Comparison of ENCODE assay signal across 8 mouse cellular contexts in genomic region chr12:79190931-79191673, GRCm38 (mm10). TPM values are rescaled to one million over a fixed set of nuclear protein-coding genes. Genes with fewer than 3 reads are reported as not detected.
DNase-seq lines count a peak whose midpoint lies in the region; ATAC-seq and TF ChIP-seq lines count a peak whose summit lies in the region.

No protein-coding gene starts in this region.

- peak; percentile 83 for DNase-seq in CD4-positive, CD25-positive, alpha-beta regulatory T cell, adult 2 months (ENCODE audit: low read depth, low spot score)
- peak; percentile 68 for DNase-seq in adrenal gland, postnatal 10 days
- DNase-seq in embryonic facial prominence, embryonic 11.5 days (ENCODE audit: low spot score), result peak; percentile 83
- peak; percentile 70 for DNase-seq in kidney, postnatal 10 days
- DNase-seq in liver, embryonic 14.5 days (ENCODE audit: low read depth in 3 of 3, low spot score in 3 of 3), result peak; percentile 84 to 87 (median 84)
- DNase-seq in neural tube, embryonic 10.5 days (ENCODE audit: extremely low spot score, low spot score), result peak; percentile 64
- DNase-seq in telencephalon, adult 2 months (ENCODE audit: low read depth, low spot score), result peak; percentile 76

- H3K4me3 ChIP-seq in embryonic facial prominence, embryonic 11.5 days (ENCODE audit: low read depth, low read length), result peak overlapping the region; percentile 53
- peak overlapping the region; percentile 79 for H3K4me3 ChIP-seq in heart, embryonic 12.5 days
- H3K4me3 ChIP-seq in liver, embryonic 14.5 days (ENCODE audit: insufficient read depth in 1 of 2, low read depth in 2 of 2, low read length in 2 of 2), result peak overlapping the region; percentile 83 to 86

- TF ChIP-seq EP300 in liver, embryonic 14.5 days (IDR thresholded peaks at IDR 0.05; ENCODE audit: low read depth), result no peak

- peaks cover 2% of the 10 kb centered on the region; the same call in 1 of the 2 replicates for H3K4me1 ChIP-seq in embryonic facial prominence, embryonic 11.5 days (ENCODE audit: control insufficient read depth, insufficient read depth, low read length)
- H3K4me1 ChIP-seq in heart, embryonic 12.5 days (replicated peaks), result peaks cover 12% of the 10 kb centered on the region
- H3K4me1 ChIP-seq in liver, embryonic 14.5 days (replicated peaks; ENCODE audit: control insufficient read depth in 2 of 2, insufficient read depth in 2 of 2, low read length in 1 of 2), result peaks cover 7 to 14% of the 10 kb centered on the region in 2 experiments

- H3K9me3 ChIP-seq in embryonic facial prominence, embryonic 11.5 days (replicated peaks; ENCODE audit: control insufficient read depth, low read length), result no peaks in the 10 kb centered on the region
- H3K9me3 ChIP-seq in heart, embryonic 12.5 days (replicated peaks), result no peaks in the 10 kb centered on the region
- no peaks in the 10 kb centered on the region for H3K9me3 ChIP-seq in liver, embryonic 14.5 days (ENCODE audit: control insufficient read depth, low read length)

- TF ChIP-seq CTCF in liver, embryonic 14.5 days (IDR thresholded peaks at IDR 0.05; ENCODE audit: low read depth), result peak; percentile 51

- peak; percentile 80; the same call in 1 of the 2 replicates for ATAC-seq in embryonic facial prominence, embryonic 11.5 days (replicated peaks; ENCODE audit: insufficient number of reproducible peaks, low FRiP score, low TSS enrichment, low read depth)
- peak; percentile 90 for ATAC-seq in heart, embryonic 12.5 days (ENCODE audit: insufficient number of reproducible peaks, low FRiP score)
- ATAC-seq in liver, embryonic 14.5 days (ENCODE audit: insufficient read depth), result peak; percentile 97

- H3K27ac ChIP-seq in embryonic facial prominence, embryonic 11.5 days (replicated peaks; ENCODE audit: low read depth, low read length), result no peak overlapping the region
- H3K27ac ChIP-seq in heart, embryonic 12.5 days (ENCODE audit: poor library complexity, severe bottlenecking), result peak overlapping the region; percentile 56
- H3K27ac ChIP-seq in liver, embryonic 14.5 days, result peak overlapping the region; percentile 77

- peak overlapping the region; percentile 66 for H3K9ac ChIP-seq in embryonic facial prominence, embryonic 11.5 days (replicated peaks; ENCODE audit: low read length)
- H3K9ac ChIP-seq in heart, embryonic 12.5 days, result peak overlapping the region; percentile 80
- peak overlapping the region; percentile 79 for H3K9ac ChIP-seq in liver, embryonic 14.5 days (replicated peaks)

- no peaks in the 10 kb centered on the region for H3K27me3 ChIP-seq in embryonic facial prominence, embryonic 11.5 days (ENCODE audit: control insufficient read depth, insufficient read depth, low read length)
- H3K27me3 ChIP-seq in heart, embryonic 12.5 days (replicated peaks), result no peaks in the 10 kb centered on the region
- H3K27me3 ChIP-seq in liver, embryonic 14.5 days (ENCODE audit: control insufficient read depth, insufficient read depth, low read length), result no peaks in the 10 kb centered on the region

- H3K4me2 ChIP-seq in embryonic facial prominence, embryonic 11.5 days (ENCODE audit: low read depth, low read length), result peak overlapping the region; percentile 57
- peak overlapping the region; percentile 94 for H3K4me2 ChIP-seq in heart, embryonic 12.5 days
- peak overlapping the region; percentile 98 for H3K4me2 ChIP-seq in liver, embryonic 14.5 days (ENCODE audit: low read depth)

- no peaks in the 10 kb centered on the region for H3K36me3 ChIP-seq in embryonic facial prominence, embryonic 11.5 days (replicated peaks; ENCODE audit: control insufficient read depth, insufficient read depth, low read depth, low read length)
- peaks cover 24% of the 10 kb centered on the region for H3K36me3 ChIP-seq in heart, embryonic 12.5 days
- H3K36me3 ChIP-seq in liver, embryonic 14.5 days (replicated peaks; ENCODE audit: control insufficient read depth, insufficient read depth, low read depth), result peaks cover 18% of the 10 kb centered on the region

- WGBS in embryonic facial prominence, embryonic 11.5 days, result under 1% methylated on average over 18 of the region's 18 CpGs
- under 1% methylated on average over 18 of the region's 18 CpGs for WGBS in heart, embryonic 12.5 days
- 0% methylated on average over 18 of the region's 18 CpGs for WGBS in liver, embryonic 14.5 days (ENCODE audit: insufficient replicate concordance)

RNA-seq across cellular contexts. Expression of gene Rdh11, which starts 1.0 kb away (rescaled TPM):
- total RNA-seq in adrenal gland, postnatal 10 days (2021), result 10 to 100 TPM; 15.5 to 16.9 TPM
- polyA plus RNA-seq in embryonic facial prominence, embryonic 11.5 days (2014; fragmentation: Nextera tagmentation; extraction: Ambion mirVana), result 32.1 and 32.3 TPM in 2 replicates
- polyA plus RNA-seq in heart, embryonic 12.5 days (2016; fragmentation: Nextera tagmentation; extraction: Ambion mirVana), result 17.5 and 18.4 TPM in 2 replicates
- 13.3 and 16.0 TPM in 2 replicates for polyA plus RNA-seq in liver, embryonic 14.5 days (2012; rRNA removed)
- polyA plus RNA-seq in liver, embryonic 14.5 days (2014; fragmentation: Nextera tagmentation; extraction: Ambion mirVana), result 18.5 and 21.9 TPM in 2 replicates

RNA-seq across cellular contexts. Expression of gene Rdh12, which starts 17.6 kb away (rescaled TPM):
- total RNA-seq in adrenal gland, postnatal 10 days (2021), result 1 to 10 TPM in 1 of 2 experiments, under 1 TPM in 1; 0.72 to 1.1 TPM
- polyA plus RNA-seq in embryonic facial prominence, embryonic 11.5 days (2014; fragmentation: Nextera tagmentation; extraction: Ambion mirVana), result 2.1 and 2.8 TPM in 2 replicates
- 0.51 and 0.87 TPM in 2 replicates for polyA plus RNA-seq in heart, embryonic 12.5 days (2016; fragmentation: Nextera tagmentation; extraction: Ambion mirVana)
- polyA plus RNA-seq in liver, embryonic 14.5 days (2012; rRNA removed), result 0.25 and 0.31 TPM in 2 replicates
- polyA plus RNA-seq in liver, embryonic 14.5 days (2014; fragmentation: Nextera tagmentation; extraction: Ambion mirVana), result 0.37 and 0.40 TPM in 2 replicates

RNA-seq across cellular contexts. Expression of gene Vti1b, which starts 18.6 kb away (rescaled TPM):
- total RNA-seq in adrenal gland, postnatal 10 days (2021), result 10 to 100 TPM; 60.0 to 65.2 TPM
- polyA plus RNA-seq in embryonic facial prominence, embryonic 11.5 days (2014; fragmentation: Nextera tagmentation; extraction: Ambion mirVana), result 95.8 and 106 TPM in 2 replicates
- polyA plus RNA-seq in heart, embryonic 12.5 days (2016; fragmentation: Nextera tagmentation; extraction: Ambion mirVana), result 93.7 and 100 TPM in 2 replicates
- polyA plus RNA-seq in liver, embryonic 14.5 days (2012; rRNA removed), result 9.5 and 16.0 TPM in 2 replicates
- 34.9 and 35.2 TPM in 2 replicates for polyA plus RNA-seq in liver, embryonic 14.5 days (2014; fragmentation: Nextera tagmentation; extraction: Ambion mirVana)
